Mouse (Mus musculus) cerebellum, adult 11 months (tissue): ENCODE data around the gene Tmem222.
A peak's percentile ranks its signal among the peaks of the same experiment; 100 is the strongest.

Experiments
- DNase-seq: peaks from one replicate; pipeline ENCODE4 v3.0.0; 2022

The Tmem222 gene

GRCm38 (mm10) chr4:133277104-133278026 is at the start of gene Tmem222:
Gene Tmem222 (minus strand): TSS chr4:133277792.
- peak; percentile 94 for DNase-seq

- DNase-seq: no peak
Measured at GRCm38 (mm10) chr4:133319667-133320066, 42.1 kb upstream of the Tmem222 start.

DNA sequence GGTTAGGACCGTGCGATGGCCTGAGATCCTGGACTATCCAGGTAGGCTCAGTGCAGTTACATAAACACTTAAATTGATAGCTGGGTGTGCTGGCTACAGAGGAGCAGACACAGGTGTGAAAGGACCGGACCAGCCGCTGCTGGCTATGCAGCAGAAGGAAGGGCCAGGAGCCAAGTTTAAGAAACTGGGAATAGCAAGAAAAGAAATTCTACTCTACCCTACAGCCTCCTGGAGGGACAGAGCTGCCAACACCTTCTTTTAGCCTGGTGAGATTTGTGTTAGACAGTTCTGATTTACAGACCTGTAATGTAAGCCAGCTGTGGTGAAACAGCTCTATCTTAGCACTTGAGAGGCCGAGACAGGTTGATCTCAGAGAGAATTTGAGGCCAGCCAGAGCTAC is 38.4 kb upstream of the Tmem222 start:
- no peak for DNase-seq

GRCm38 (mm10) chr4:133314896-133315295 is 37.3 kb upstream of the Tmem222 start:
- DNase-seq: peak; percentile 82

GRCm38 (mm10) chr4:133309948-133310347 is 32.4 kb upstream of the Tmem222 start:
- peak; percentile 80 for DNase-seq

- peak; percentile 64 for DNase-seq
Measured at GRCm38 (mm10) chr4:133307331-133307730, 29.7 kb upstream of the Tmem222 start.

GRCm38 (mm10) chr4:133305825-133306224 is 28.2 kb upstream of the Tmem222 start:
- DNase-seq: no peak

GRCm38 (mm10) chr4:133304770-133305169 is 27.2 kb upstream of the Tmem222 start:
- DNase-seq: no peak

DNA sequence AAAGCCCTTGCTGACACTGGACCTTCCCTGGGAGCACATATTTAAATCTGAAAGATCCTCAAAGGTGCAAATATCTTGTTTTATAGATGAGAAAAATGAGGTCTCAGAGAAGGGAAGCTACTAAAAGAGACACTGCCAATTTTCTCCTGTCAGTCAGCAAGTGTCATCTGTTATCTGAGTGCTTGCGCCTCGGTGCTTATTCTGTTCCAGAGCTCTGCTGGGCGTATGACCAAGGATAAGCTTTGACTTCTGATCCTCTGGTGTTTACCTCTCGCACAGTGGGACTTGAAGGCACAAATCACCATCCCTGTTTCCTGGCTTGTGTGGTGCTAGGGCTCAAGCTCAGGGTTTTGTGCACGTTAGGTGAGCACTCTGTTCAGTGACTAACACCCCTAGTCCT is 25.1 kb upstream of the Tmem222 start:
- no peak for DNase-seq

- peak; percentile 79 for DNase-seq
Measured at GRCm38 (mm10) chr4:133301802-133302201, 24.2 kb upstream of the Tmem222 start.

DNA sequence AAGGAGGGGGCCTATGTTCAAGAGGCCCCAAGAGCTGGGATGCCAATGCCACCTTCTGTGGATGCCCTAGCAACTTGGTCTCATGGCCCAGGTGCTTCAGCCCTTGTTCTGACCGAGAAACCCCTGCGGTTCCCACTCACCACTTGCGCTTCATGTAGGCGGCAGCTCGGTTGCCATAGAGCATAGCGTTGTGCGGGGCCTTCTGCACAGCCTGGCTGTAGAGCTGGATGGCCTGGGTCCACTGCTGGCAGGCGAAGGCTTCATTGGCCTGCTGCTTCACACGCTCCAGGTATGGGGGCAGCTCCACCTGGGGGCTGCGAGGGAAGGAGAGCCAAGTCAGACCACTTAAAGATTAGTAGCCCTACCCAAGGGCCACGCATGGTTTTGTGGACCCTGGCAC is 22.8 kb upstream of the Tmem222 start:
- DNase-seq: peak; percentile 33

- DNase-seq: peak; percentile 74
Measured at GRCm38 (mm10) chr4:133299701-133300100, 22.1 kb upstream of the Tmem222 start.

DNA sequence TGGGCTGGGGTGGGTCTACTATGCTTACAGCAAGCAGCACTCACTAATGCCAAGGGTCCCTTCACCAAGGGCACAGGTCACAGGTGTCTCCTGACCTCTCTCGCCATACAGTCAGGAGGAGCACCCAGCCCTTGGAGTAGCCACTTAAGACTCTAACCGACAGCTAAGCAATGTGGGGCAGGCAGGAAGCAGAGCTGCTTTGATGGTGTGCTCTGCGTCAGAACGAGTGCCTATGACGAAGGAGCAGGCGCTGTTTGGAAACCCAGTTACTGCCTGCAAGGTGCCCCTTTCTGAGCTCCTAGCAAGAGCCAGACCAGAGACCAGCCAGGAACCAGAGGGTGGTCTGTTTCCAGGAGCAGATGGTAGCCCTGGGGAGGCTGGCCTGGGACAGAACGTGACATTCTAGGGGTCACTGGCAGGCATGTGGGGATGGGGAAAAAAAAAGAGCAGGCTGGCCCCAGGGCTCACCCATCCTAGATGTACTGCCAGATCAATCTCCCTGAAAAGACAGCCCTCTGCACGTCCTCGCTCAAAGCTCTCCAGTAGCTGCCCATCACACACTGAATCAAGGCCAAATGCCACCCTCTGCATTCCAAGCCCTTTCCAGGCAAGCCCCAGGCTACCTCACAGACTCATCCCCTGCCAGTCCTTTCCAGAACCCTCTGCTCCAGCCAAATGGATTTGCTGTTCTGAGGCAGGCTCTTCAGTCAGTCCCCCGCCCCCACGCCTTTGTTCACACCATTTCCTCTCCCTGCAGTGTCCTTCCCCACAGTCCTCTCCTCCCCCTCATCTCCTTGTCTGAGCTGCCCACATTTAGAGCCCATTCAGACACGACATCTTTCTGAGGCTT is 21.1 kb upstream of the Tmem222 start:
- peak; percentile 85 for DNase-seq

DNA sequence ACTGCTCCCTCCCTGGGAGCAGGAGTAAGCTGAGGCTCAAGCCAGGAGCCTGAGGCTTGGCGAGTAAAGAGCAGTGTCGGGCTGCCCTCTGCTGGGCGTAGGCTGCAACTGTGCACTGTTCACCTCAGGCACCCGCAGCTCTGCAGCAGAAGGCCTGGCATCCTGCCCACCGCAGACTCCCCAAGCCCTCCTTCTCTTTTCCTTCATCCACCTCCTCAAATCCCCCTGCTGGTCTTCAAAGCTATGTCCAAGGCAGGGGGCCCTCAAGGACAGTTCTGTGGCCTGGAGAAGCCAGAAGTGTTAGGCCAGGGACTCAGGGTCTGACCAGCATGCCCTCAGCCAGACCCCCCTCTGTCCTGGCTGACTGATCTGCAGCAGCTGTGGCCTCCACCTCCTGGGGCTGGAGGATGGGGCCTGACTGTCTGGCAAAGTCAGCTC is 20.2 kb upstream of the Tmem222 start:
- peak; percentile 91 for DNase-seq

GRCm38 (mm10) chr4:133297360-133297759 is 19.8 kb upstream of the Tmem222 start:
- DNase-seq: no peak

DNA sequence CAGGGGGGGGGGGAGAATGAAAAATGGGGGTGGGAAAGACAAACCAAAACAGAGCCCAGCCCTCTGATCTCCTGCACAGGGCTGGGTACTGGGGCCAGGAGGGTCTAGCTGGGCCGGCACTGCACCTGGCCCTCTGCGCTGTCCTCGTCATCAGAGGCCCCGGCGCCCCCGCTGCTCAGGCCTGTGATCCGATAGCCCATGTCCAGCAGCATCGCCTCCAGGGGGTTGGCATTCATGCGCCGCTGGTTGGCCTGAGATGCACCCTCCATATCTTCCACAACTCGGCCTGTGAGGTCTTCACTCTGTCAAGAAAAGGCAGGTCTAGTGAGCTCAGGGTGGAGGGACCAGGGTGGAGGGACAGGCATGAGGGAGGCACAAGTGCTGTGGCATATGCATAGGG is 16.5 kb upstream of the Tmem222 start:
- DNase-seq: no peak

DNA sequence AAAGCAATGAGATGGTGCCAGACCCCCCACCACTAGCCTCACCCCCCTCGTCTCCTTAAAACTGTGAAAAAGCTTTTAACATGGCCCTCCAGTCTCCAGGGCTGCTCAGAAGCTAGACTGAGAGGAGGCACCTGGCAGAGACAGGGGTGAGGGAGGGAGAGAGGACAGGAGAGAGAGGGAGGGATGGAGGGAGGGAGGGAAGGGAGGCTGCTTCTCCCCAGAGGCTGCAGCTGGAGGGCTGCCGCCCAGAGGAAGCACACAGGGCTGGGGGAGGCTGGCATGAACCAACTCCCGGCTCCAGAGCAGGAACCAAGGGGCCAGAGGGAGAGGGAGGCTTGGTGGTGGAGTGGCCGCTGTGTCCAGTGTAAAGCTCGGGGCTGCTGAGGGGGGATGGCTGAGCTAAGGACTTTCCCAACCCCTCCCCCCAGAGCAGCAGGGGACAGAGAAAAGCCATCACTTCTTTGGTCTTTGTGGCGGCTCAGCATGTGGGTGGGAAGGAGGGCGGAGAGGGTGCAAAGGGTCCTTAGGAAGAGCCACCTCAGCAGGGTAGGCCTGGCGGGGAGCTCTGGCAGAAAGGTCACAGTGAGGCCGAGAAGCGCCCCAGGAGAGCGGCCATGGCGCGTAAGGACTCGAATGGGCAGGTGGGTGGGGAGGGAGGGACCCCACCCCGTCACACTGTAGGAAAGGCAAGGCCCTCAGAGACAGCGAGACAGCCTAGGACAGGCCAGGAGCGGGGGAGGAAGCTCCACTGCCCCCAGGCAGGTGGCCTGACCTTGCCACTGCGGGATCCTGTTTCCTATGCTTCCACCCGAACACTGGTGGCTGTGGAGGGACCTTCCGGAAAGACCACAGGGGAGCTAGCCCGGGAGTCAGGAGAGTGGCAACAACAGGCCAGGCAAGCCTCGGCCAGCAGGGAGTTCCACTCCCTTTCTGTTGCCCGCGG is 15.6 kb upstream of the Tmem222 start:
- no peak for DNase-seq

DNA sequence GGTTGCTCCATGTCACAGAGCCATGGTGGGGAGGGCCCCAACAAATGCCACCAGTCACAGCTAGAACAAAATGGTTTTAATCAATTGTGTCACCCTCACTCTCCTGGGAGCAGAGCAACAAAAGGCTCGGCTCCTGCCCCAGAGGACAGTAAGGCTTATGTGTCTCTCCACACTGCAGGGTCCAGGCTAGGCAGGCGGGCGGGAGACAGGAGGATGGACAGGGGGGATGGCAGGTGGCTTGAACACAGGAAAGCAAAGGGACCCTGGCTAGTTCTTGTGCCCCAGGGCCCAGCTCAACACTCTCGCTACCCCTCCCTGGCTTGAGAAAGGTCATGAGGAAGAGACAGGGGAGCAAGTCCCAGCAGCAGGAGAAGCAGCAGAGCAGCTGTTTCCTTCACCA is 14.8 kb upstream of the Tmem222 start:
- no peak for DNase-seq

GRCm38 (mm10) chr4:133291255-133291654 is 13.7 kb upstream of the Tmem222 start:
- no peak for DNase-seq

DNA sequence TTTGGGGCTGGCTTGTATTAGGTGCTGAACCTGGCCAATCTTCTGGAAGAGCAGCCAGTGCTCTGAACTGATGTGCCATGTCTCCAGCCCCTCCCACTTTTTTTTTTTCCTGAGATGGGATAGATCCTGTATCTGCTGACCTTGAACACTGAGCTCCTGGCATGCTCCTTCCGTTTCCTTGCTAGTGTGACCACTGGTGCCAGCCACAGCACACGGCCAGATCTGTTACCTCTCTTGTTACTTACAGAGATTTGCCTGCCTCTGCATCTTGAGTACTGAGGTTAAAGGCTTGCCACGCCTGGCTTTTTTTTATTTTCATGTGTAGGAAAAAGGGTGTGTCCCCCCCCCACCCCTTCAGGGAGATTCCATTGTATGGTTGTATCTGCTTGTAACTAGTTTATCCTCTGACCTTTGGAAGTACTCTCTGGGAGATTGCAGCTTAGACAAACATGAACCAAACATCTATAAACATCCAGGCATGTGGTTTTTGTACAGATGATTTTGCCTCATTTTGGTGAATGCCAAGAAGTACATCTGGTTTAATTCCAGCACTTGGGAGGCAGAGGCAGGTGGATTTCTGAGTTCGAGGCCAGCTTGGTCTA is 9.0 kb upstream of the Tmem222 start:
- DNase-seq: no peak

DNA sequence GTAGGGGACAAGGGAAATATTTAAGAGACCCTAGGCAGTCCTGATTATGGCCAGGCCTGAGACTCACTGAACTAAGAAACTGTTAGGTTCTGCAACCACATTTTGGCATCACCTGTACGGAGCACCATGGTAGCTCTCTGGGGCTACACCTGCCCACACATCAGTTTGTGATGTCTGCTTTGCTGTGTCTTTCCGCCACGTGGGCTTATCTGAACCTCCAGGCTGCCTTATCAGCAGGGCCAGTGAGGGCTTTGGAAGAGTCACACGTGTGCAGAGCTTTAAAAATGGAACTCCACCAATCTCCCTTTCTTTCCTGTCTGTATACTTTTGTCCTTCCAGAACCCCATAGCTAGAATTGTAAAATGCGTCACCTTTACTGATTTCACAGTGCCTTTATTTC is 8.4 kb upstream of the Tmem222 start:
- DNase-seq: no peak

DNA sequence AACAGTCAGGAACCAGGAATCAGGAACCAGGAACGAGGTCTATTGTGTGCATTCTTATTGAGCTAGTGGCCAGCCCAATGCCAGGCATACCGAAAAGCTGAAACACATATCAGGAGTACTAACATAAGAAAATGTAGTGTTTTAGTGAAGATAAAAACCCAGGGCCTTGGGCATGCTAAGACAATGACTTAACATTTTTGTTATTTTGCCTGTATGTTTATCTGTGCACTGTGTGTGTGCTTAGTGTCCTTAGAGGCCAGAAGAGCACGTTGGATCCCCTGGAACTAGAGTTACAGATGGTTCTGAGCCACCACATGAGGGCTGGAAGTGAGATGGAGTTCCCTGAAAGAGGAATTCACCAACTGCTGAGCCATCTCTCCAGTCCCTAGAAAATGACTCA is 7.7 kb upstream of the Tmem222 start:
- DNase-seq: no peak
